Comparison of ENCODE assay signal across 16 mouse cellular contexts in the genomic region with DNA sequence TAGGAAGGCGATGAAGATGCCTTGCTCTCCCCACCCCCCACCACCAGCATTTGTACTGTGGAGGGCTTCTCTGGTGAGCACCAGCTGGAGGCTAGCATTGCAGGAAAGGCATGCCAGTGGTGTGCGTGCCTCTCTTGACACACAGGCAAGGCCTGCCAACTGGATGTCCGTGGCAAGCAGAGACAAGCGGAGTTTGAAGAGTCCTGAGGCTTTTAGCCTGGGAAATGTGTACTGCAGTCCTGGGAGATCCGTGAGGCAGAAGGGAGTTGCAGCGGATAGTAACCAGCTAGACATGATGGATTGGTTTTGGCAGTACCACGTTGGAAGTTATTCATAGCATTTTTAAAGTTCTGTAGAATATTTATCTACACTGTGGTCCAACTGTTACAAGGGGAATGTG.
A peak's percentile ranks its signal among the peaks of the same experiment; 100 is the strongest.
DNase-seq lines count a peak whose midpoint lies in the region; ATAC-seq and TF ChIP-seq lines count a peak whose summit lies in the region.
"Had no signal": no experiment of that assay in that cellular context is flagged by ENCODE, and none has a peak within 500 bp of the region (broad histone marks: within the 10 kb centered on the region; RNA-seq: fewer than 3 reads in every experiment).

No protein-coding gene starts in this region.

- no peak overlapping the region for H3K4me2 ChIP-seq in intestine, embryonic 16.5 days (ENCODE audit: low read depth, low read length)
- no peak overlapping the region for H3K4me2 ChIP-seq in intestine, embryonic 15.5 days (replicated peaks)
- H3K4me2 ChIP-seq: heart, embryonic 15.5 days; neural tube, embryonic 13.5 days had no signal

- no peak overlapping the region for H3K4me3 ChIP-seq in intestine, embryonic 16.5 days (ENCODE audit: low read length)
- no peak overlapping the region for H3K4me3 ChIP-seq in intestine, embryonic 15.5 days (replicated peaks)
- no peak overlapping the region for H3K4me3 ChIP-seq in embryonic fibroblast, embryonic 13.5 days (ENCODE audit: insufficient read depth, low read length)
- H3K4me3 ChIP-seq: heart, embryonic 15.5 days; neural tube, embryonic 13.5 days had no signal

- H3K9ac ChIP-seq in intestine, embryonic 16.5 days (ENCODE audit: low read depth, low read length): no peak overlapping the region
- no peak overlapping the region for H3K9ac ChIP-seq in intestine, embryonic 15.5 days
- H3K9ac ChIP-seq: heart, embryonic 15.5 days; neural tube, embryonic 13.5 days had no signal

- no peaks in the 10 kb centered on the region for H3K9me3 ChIP-seq in intestine, embryonic 16.5 days (ENCODE audit: control insufficient read depth, low read length)
- H3K9me3 ChIP-seq in intestine, embryonic 15.5 days: no peaks in the 10 kb centered on the region
- H3K9me3 ChIP-seq: heart, embryonic 15.5 days; neural tube, embryonic 13.5 days had no signal

- 51% methylated on average over 7 of the region's 7 CpGs for WGBS in intestine, embryonic 16.5 days
- WGBS in intestine, embryonic 15.5 days: 51% methylated on average over 7 of the region's 7 CpGs

- DNase-seq in cerebellum, adult 8-10 months: no peak
- peak; percentile 55 for DNase-seq in 3T3-L1 (ENCODE audit: low read depth, low spot score)
- DNase-seq in layer of hippocampus, adult 18-20 months (ENCODE audit: low spot score in 2 of 2): no peak
- DNase-seq in B cell, adult 2 months: no peak
- DNase-seq: embryo, embryonic 11 days; kidney, adult 11 months; midbrain, embryonic 14.5 days; thymus, postnatal 25 days had no signal

- 0 out of 2 replicates have a peak, but pooled peaks have one; percentile 31 for ATAC-seq in cerebellum, adult (ENCODE audit: insufficient number of reproducible peaks, low FRiP score, low TSS enrichment)
- no peak for ATAC-seq in intestine, embryonic 16.5 days
- no peak for ATAC-seq in intestine, embryonic 15.5 days

- no peak for TF ChIP-seq CTCF in embryonic fibroblast, embryonic 13.5 days (IDR thresholded peaks at IDR 0.05; ENCODE audit: borderline replicate concordance, insufficient read depth, low read length)

- peak overlapping the region; percentile 37 for H3K27ac ChIP-seq in intestine, embryonic 16.5 days (ENCODE audit: low read length)
- H3K27ac ChIP-seq in intestine, embryonic 15.5 days: no peak overlapping the region
- peak overlapping the region; percentile 72; the same call in 1 of the 2 replicates for H3K27ac ChIP-seq in embryonic fibroblast, embryonic 13.5 days (ENCODE audit: insufficient read depth, low read length)
- H3K27ac ChIP-seq: heart, embryonic 15.5 days; macrophage; neural tube, embryonic 13.5 days had no signal

- H3K36me3 ChIP-seq in intestine, embryonic 16.5 days (ENCODE audit: control insufficient read depth, insufficient read depth, low read length): peaks cover 14% of the 10 kb centered on the region
- no peaks in the 10 kb centered on the region for H3K36me3 ChIP-seq in intestine, embryonic 15.5 days
- H3K36me3 ChIP-seq: G1E; heart, embryonic 15.5 days; neural tube, embryonic 13.5 days had no signal

- H3K4me1 ChIP-seq in intestine, embryonic 16.5 days (ENCODE audit: control insufficient read depth, insufficient read depth, low read length): peaks cover 51% of the 10 kb centered on the region
- peaks cover 27% of the 10 kb centered on the region for H3K4me1 ChIP-seq in intestine, embryonic 15.5 days (replicated peaks)
- peaks cover 11% of the 10 kb centered on the region for H3K4me1 ChIP-seq in embryonic fibroblast, embryonic 13.5 days (ENCODE audit: control insufficient read depth, insufficient read depth, low read length)

- H3K27me3 ChIP-seq in intestine, embryonic 16.5 days (replicated peaks; ENCODE audit: control insufficient read depth, insufficient read depth, low read length): no peaks in the 10 kb centered on the region
- H3K27me3 ChIP-seq in intestine, embryonic 15.5 days (replicated peaks): no peaks in the 10 kb centered on the region
- H3K27me3 ChIP-seq: heart, embryonic 15.5 days; neural tube, embryonic 13.5 days had no signal

- TF ChIP-seq POLR2A in embryonic fibroblast, embryonic 13.5 days (IDR thresholded peaks at IDR 0.05; ENCODE audit: low read depth, low read length): no peak
